In the genomic region with DNA sequence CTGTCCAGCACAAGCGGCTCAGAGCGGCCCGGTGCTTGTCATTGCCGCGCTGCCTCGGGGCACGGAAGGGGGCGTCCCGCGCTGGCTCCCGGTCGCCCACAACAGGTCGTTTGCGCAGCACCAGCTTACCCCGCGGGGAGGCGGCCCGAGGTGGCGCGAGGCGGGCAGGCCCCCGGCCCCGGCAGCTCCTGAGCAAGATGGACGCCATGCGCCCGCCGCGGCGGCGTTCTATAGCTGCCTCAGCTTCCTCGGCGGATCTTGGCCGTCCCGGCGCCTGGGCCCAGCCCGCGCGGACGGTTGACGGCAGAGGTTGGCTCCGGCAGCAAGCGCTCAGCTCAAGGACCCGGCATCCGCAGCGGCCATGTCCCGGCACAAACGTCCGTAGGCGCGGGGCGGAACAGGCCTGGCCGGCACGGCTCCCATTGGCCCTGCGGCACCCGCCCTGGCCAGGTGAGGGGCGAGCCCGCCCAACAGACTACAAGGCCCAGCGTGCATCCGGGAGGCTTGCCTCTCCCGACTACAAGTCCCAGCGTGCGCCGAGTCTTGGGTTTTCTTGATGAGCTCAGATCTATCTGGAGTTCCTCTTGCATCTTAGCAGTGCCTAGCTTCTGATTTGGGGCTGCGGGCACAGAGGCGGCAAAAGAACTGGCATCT, we compare ENCODE assay signal across 8 mouse cellular contexts. TPM values are rescaled to one million over a fixed set of nuclear protein-coding genes. Genes with fewer than 3 reads are reported as not detected.
DNase-seq lines count a peak whose midpoint lies in the region; ATAC-seq lines count a peak whose summit lies in the region.

A gene (minus strand): TSS at position 473 of the 654 bp plus-strand sequence.

- peak; percentile 100 for ATAC-seq in hindbrain, embryonic 11.5 days (ENCODE audit: low FRiP score)

- no peaks in the 10 kb centered on the region for H3K36me3 ChIP-seq in hindbrain, embryonic 11.5 days (ENCODE audit: control insufficient read depth, insufficient read depth, low read length)

- peak within 1 kb of the TSS; percentile 88 for H3K4me2 ChIP-seq in hindbrain, embryonic 11.5 days (replicated peaks; ENCODE audit: low read depth, low read length)

- H3K9me3 ChIP-seq in hindbrain, embryonic 11.5 days (ENCODE audit: control insufficient read depth, low read length) = no peaks in the 10 kb centered on the region

- H3K27me3 ChIP-seq in hindbrain, embryonic 11.5 days (ENCODE audit: control insufficient read depth, insufficient read depth, low read length) = no peaks in the 10 kb centered on the region

- peak within 1 kb of the TSS; percentile 85 for H3K9ac ChIP-seq in hindbrain, embryonic 11.5 days (ENCODE audit: low read depth, low read length)

- H3K4me1 ChIP-seq in hindbrain, embryonic 11.5 days (replicated peaks; ENCODE audit: control insufficient read depth, insufficient read depth, low read length) = no peaks in the 10 kb centered on the region; the same call in 1 of the 2 replicates

- under 1% methylated on average over 61 of the region's 65 CpGs for WGBS in hindbrain, embryonic 11.5 days

- H3K4me3 ChIP-seq in hindbrain, embryonic 11.5 days (ENCODE audit: low read depth, low read length) = peak within 1 kb of the TSS; percentile 88

- H3K27ac ChIP-seq in hindbrain, embryonic 11.5 days (ENCODE audit: low read depth, low read length) = peak within 1 kb of the TSS; percentile 86

- peak; percentile 94 for DNase-seq in Muller cell, postnatal 12 days (ENCODE audit: inconsistent ontology term)
- DNase-seq in cerebellum, adult 9-11 months = peak; percentile 96
- DNase-seq in frontal cortex, adult 2 months (ENCODE audit: extremely low spot score in 1 of 2, low spot score in 1 of 2) = peak; percentile 96 to 97
- peak; percentile 93 for DNase-seq in hindbrain, embryonic 11.5 days (ENCODE audit: low spot score)
- DNase-seq in layer of hippocampus, postnatal 10 days (ENCODE audit: low spot score in 2 of 2) = peak; percentile 89 to 92
- peak; percentile 96 for DNase-seq in lung, postnatal 10 days
- DNase-seq in ovary, postnatal 36 days (ENCODE audit: low spot score) = peak; percentile 94
- peak; percentile 93 for DNase-seq in thymus, postnatal 25 days

RNA-seq across cellular contexts. Expression of the gene that starts here (rescaled TPM):
- polyA plus RNA-seq in frontal cortex, adult 2 months (2012; rRNA removed) = 51.1 and 56.2 TPM in 2 replicates
- polyA plus RNA-seq in hindbrain, embryonic 11.5 days (2014; fragmentation: Nextera tagmentation; extraction: Ambion mirVana) = 40.2 and 44.9 TPM in 2 replicates
- total RNA-seq in layer of hippocampus, postnatal 10 days (2021) = 100 to 1,000 TPM; 105 to 106 TPM

Comparison
In these comparisons a context has a peak if more than half of its experiments do, and no peak if none do; other contexts are left out.
1. Peak in every context shown above with its lines: DNase-seq, ATAC-seq, H3K4me3 ChIP-seq and H3K27ac ChIP-seq.